Mouse (Mus musculus) brain, embryonic 18.5 days (tissue): Measurements from ENCODE around the gene Fam208a.

ENCODE experiments used
- DNase-seq: peaks from one replicate; pipeline ENCODE4 v3.0.0-alpha.2; 2012; ENCODE audit warnings: low read depth, low spot score

The Fam208a gene

GRCm38 (mm10) chr14:27428573-27428972 is at the start of gene Fam208a:
TSS of gene Fam208a (plus strand) at chr14:27428834.
- DNase-seq, result peak; percentile 84

GRCm38 (mm10) chr14:27379404-27379803 is 49.2 kb upstream of the Fam208a start:
- no peak for DNase-seq

- no peak for DNase-seq
These were observed 47.2 kb upstream of the Fam208a start for GRCm38 (mm10) chr14:27381459-27381858.

GRCm38 (mm10) chr14:27383321-27383830 is 45.3 kb upstream of the Fam208a start:
- no peak for DNase-seq

GRCm38 (mm10) chr14:27384143-27384542 is 44.5 kb upstream of the Fam208a start:
- no peak for DNase-seq

GRCm38 (mm10) chr14:27388616-27389015 is 40.0 kb upstream of the Fam208a start:
- no peak for DNase-seq

- no peak for DNase-seq
These were observed 38.9 kb upstream of the Fam208a start for GRCm38 (mm10) chr14:27389722-27390121.

GRCm38 (mm10) chr14:27390663-27391062 is 38.0 kb upstream of the Fam208a start:
- no peak for DNase-seq

- no peak for DNase-seq
These were observed 36.8 kb upstream of the Fam208a start for GRCm38 (mm10) chr14:27391776-27392308.

GRCm38 (mm10) chr14:27392660-27393059 is 36.0 kb upstream of the Fam208a start:
- no peak for DNase-seq

GRCm38 (mm10) chr14:27393806-27394205 is 34.8 kb upstream of the Fam208a start:
- DNase-seq, result no peak

GRCm38 (mm10) chr14:27396424-27396823 is 32.2 kb upstream of the Fam208a start:
- no peak for DNase-seq

- no peak for DNase-seq
These were observed 31.1 kb upstream of the Fam208a start for GRCm38 (mm10) chr14:27397526-27397925.

GRCm38 (mm10) chr14:27400495-27400894 is 28.1 kb upstream of the Fam208a start:
- no peak for DNase-seq

- DNase-seq, result no peak
These were observed 26.8 kb upstream of the Fam208a start for GRCm38 (mm10) chr14:27401717-27402278.

- no peak for DNase-seq
These were observed 26.0 kb upstream of the Fam208a start for GRCm38 (mm10) chr14:27402332-27403250.

GRCm38 (mm10) chr14:27405452-27405851 is 23.2 kb upstream of the Fam208a start:
- no peak for DNase-seq

GRCm38 (mm10) chr14:27405947-27406346 is 22.7 kb upstream of the Fam208a start:
- DNase-seq, result no peak

- no peak for DNase-seq
These were observed 20.4 kb upstream of the Fam208a start for GRCm38 (mm10) chr14:27408240-27408639.

GRCm38 (mm10) chr14:27409662-27410061 is 19.0 kb upstream of the Fam208a start:
- DNase-seq, result no peak

GRCm38 (mm10) chr14:27411492-27411891 is 17.1 kb upstream of the Fam208a start:
- DNase-seq, result no peak

GRCm38 (mm10) chr14:27412699-27413098 is 15.9 kb upstream of the Fam208a start:
- DNase-seq, result no peak
